Mouse (Mus musculus): ENCODE measurements around the gene Asb2.

Gene Asb2

GRCm38 (mm10) chr12:103355746-103356414 lies at the start of gene Asb2:
Gene Asb2 (minus strand): TSS chr12:103356001.
- DNase-seq (ENCODE audit: extremely low spot score, low spot score) = no peak

DNA sequence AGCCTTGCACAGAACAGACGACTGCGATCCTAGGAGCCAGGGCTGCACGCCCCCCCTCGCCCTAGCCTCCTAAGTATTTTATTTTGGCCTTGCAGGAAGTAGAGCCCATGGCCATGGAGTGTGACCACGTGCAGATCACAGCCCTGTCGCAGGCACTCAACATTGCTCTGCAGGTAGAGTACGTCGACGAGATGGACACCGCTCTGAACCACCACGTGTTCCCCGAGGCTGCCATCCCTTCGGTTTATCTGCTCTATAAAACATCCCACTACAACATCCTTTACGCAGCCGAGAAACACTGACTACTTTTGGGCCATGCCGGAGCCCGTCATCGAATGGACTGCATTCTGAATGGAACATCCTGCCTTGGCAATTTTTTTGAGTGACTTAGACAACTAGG lies 48.3 kb upstream of the Asb2 start:
- no peak for DNase-seq (ENCODE audit: extremely low spot score, low spot score)

DNA sequence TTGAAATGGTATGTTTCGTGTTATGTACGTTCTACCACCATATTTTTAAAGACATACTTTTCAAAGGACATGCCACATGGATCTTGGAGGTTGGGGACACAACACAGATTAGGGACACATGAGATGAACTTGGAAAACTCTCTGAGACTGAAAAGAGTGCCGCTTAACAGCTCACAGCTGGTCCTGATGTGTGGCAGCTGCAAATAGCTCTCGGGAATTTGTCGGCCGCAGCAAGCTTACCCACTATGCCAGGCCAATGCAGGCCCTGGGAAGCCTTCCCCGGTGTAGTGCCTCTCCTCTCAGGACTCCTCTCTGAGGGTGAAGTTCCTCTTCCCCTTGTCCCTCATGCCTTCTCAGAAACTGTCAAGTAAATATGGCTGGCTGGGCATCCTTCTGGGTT lies 41.0 kb upstream of the Asb2 start:
- no peak for DNase-seq (ENCODE audit: extremely low spot score, low spot score)

DNA sequence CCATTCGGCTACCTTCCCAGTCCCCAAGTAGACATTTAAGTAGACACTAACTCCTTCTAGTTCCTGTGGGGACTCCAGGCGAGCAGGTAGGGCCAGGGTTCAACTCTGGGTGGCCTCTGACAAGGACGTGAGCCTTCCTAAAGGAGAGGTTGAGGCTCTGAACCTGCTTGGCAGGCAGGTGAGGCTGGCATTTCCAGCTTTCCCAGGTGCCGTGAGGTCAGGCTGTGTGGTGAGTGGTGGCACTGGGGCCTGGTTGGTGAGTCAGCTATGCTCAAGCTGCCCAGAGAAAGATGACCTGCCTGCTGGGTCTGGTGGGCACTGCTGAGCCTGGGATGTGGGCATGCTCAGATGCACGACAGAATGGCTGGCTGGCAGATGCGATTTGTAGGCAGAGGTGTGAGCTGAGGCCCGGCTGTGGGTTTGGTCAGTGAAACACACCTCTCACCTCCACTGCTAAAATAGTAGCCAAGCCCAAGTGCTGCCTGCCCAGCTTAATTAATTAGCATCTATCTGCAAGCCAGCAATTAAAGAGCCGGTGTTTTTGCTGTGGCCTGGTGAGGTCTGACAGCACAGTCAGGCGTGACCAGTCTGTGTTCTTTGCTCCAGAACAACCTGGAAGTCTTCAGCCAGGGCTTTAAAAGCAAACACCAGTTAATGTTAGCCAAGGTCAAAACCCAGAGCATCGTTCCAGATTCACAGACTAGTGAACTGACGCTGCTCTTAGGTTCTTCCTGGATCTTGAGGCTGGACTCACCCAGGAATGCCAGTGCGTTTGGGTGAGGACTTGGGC lies 39.9 kb upstream of the Asb2 start:
- DNase-seq (ENCODE audit: extremely low spot score, low spot score) = no peak

GRCm38 (mm10) chr12:103393528-103393927 lies 37.7 kb upstream of the Asb2 start:
- DNase-seq (ENCODE audit: extremely low spot score, low spot score) = no peak

DNA sequence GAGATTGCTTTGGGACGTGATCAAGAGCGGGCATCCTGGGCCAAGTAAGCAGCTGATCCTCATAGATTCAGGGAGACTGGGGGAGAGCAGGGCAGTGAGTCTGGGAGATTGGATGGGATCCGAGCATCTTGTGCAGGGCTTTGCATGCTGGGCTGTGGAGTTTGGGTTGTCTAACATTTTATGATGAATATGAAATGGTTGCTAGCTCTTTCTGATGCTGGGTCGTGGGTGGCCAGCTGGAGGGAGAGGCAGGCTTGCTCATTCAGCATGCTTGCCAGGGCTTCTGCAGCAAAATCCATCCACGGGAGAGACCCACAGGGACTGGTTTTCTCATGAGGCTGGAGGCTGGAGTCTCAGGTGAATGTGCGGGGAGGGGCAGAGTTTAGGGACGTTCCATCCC lies 35.3 kb upstream of the Asb2 start:
- no peak for DNase-seq (ENCODE audit: extremely low spot score, low spot score)

- DNase-seq (ENCODE audit: extremely low spot score, low spot score) = no peak
These were observed 34.2 kb upstream of the Asb2 start for GRCm38 (mm10) chr12:103389982-103390381.

- no peak for DNase-seq (ENCODE audit: extremely low spot score, low spot score)
These were observed 33.5 kb upstream of the Asb2 start for GRCm38 (mm10) chr12:103389348-103389727.

DNA sequence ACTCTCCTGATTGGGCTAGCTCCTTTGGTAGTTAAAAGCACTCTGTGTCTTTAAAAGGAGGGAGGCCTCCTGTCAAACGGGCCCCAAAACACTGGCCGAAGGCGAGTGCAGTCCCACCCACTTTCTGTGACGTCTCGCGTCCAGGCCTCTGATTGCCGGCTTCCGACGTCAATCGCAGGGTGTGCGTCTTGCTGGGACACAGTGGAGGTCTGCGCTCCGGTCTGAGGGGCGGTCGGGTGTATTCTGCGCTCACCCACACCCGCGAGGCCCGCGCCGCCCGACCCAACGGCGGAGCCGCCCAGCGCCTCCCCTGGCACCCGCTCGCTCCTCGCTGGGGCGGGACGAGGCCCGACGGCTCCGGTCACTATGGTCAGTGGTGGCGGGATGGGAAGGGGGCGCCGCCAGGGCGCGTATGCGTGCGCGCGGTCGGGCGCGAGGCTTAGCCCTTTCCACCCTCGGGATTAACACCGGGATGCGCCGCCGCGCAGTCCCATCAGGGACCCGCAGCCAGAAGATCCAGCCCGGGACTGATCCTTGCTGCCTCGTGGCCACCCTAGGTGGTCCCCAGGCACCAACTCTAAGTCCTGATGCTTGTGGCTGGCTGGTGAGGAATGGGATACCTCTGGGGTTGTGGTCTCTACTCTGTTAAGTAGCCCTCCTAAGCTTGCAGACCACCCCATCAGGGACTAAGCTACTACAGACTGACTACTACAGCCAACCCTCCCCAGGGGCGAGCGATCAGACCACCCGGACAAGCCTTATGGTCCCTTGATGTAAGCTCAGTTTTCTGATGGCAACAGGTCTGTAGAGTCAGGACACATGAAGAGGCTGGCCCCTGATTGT lies 32.9 kb upstream of the Asb2 start, which contains the start of gene Otub2:
Gene Otub2, plus strand, starts transcription at position 178 of the 843 bp plus-strand sequence.
- peak; percentile 94 for DNase-seq (ENCODE audit: extremely low spot score, low spot score)

DNA sequence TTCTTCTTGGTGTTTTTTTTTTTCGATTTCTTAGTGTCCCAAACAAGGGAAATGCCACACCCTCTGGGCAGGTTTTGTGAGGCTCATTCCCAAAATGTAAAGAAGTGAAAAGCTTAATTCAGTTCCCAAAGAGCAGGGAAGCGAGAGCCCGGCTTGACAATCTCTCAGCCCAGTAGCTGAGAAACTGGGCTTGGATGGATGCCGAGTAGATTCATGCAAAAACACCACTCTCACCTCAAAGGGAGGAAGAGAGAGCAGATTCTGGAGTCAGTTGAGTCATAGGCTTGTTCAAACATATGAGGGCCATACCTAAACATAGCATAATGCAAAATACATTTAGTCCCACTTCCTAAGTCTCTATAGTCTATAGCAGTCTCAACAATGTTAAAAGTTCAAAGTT lies 24.4 kb upstream of the Asb2 start:
- DNase-seq (ENCODE audit: extremely low spot score, low spot score) = no peak

DNA sequence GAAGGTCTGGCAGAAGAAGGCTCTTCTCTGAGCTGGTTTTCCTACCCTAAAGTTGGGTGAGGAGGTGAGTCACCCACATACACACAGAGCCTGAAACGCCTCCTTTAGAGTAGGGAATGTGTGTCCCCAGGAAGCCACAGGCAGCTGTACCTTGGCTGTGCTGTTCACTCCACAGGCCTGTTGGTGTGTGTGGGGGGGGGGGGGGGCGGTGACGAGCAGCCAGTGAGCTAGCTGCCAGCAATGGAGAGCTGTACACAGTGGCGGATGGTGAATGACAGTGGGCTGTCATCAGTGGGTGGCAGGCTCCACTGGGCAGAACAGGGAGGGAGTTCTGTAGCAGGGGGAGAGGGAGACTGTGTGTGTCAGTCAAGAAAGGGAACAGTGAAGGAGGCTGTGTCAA lies 21.0 kb upstream of the Asb2 start:
- no peak for DNase-seq (ENCODE audit: extremely low spot score, low spot score)

DNA sequence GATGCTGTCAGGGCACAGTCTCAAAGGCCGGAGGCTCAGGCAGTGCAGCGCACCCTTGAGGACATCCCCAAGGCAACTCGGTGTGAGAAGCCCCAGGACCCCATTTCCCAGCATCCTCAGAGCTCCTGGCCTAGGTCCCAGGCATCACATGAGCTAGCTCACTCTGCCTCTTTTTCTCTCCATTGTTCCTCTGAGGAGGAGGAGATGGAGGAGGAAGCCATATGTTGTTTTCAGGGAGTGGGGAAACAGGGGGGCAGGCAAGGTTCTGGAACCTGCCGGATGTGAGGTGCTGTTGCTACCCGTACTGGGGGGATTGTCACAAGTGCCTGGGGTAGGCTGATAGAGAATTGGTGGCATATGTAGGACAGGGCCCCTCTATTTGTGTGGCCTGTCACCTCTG lies 20.3 kb upstream of the Asb2 start:
- DNase-seq (ENCODE audit: extremely low spot score, low spot score) = no peak

- no peak for DNase-seq (ENCODE audit: extremely low spot score, low spot score)
These were observed 17.9 kb upstream of the Asb2 start for GRCm38 (mm10) chr12:103373530-103374236.

GRCm38 (mm10) chr12:103371711-103372110 lies 15.9 kb upstream of the Asb2 start:
- peak; percentile 61 for DNase-seq (ENCODE audit: extremely low spot score, low spot score)

- DNase-seq (ENCODE audit: extremely low spot score, low spot score) = no peak
These were observed 15.1 kb upstream of the Asb2 start for GRCm38 (mm10) chr12:103370861-103371260.

DNA sequence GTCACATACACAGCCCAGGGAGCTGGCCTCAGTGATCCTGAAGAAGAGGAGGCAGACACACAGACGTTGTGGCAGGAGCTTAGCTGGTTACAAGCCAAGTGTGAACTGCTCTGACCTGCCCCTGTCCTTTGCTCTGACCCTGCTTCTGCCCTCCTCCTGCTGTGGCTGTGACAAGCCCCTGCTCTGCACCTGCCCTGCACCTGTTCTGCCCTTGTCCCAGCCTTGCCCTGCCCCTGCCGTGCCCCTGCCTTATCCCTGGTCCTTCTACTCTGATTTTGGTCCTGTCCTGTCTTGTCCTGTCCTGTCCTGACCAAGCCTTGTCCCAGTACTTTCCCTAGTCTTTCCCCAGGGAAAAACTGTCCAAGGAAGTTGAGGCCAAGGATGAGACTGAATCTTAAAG lies 13.0 kb upstream of the Asb2 start:
- DNase-seq (ENCODE audit: extremely low spot score, low spot score) = no peak

- DNase-seq (ENCODE audit: extremely low spot score, low spot score) = no peak
These were observed 12.5 kb upstream of the Asb2 start for GRCm38 (mm10) chr12:103368326-103368669.

- peak; percentile 88 for DNase-seq (ENCODE audit: extremely low spot score, low spot score)
These were observed 12.0 kb upstream of the Asb2 start for GRCm38 (mm10) chr12:103367620-103368325.

DNA sequence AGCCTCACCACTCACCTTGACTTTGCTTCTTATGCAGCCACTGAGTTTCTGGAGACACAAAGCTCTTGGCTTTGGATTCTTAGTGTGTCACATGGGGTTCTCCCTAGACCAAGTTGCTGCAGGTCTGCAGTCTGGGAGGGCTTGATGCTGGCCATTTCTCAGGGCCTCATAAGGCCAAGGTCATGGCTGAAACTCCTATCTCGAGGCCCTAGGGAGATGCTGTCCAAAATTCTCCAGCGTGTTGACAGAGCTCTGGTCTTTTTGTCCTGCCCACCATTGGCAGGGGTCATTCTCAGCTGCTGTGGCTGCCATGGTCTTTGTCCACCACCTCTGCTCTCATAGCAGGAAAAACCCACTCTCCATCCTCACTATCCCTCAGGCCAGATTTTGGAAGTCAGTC lies 11.4 kb upstream of the Asb2 start:
- no peak for DNase-seq (ENCODE audit: extremely low spot score, low spot score)

- DNase-seq (ENCODE audit: extremely low spot score, low spot score) = no peak
These were observed 6.5 kb upstream of the Asb2 start for GRCm38 (mm10) chr12:103362336-103362735.

Measured in neural tube, embryonic 10.5 days (tissue).